Mouse (Mus musculus): ENCODE results near the gene Pcsk2. TPM values are rescaled to one million over a fixed set of nuclear protein-coding genes. Genes with fewer than 3 reads are reported as not detected.

Pcsk2 gene
- polyA plus RNA-seq (2014; fragmentation: Illumina TruSeq; extraction: RNeasy Lipid Tissue Mini Kit (QIAGEN cat#74804); ENCODE audit: low read depth, low replicate concordance) = not detected

GRCm38 (mm10) chr2:143545758-143546246, at the start of gene Pcsk2:
Gene Pcsk2, plus strand, starts transcription at chr2:143546156.

GRCm38 (mm10) chr2:143862484-143863231, 316.7 kb downstream of the Pcsk2 start, which contains the start of gene Bfsp1:
Gene Bfsp1, minus strand, starts transcription at chr2:143863173.

All from kidney, adult 10 weeks (tissue).